Mouse (Mus musculus) layer of hippocampus, adult 9-11 months (tissue): ENCODE data around the gene Pptc7.

ENCODE experiments used
- DNase-seq: peaks from one replicate; pipeline ENCODE4 v3.0.0; 2022

The Pptc7 gene

GRCm38 (mm10) chr5:122267899-122268298 lies 16.3 kb upstream of the Pptc7 start:
- peak; percentile 60 for DNase-seq

GRCm38 (mm10) chr5:122268858-122269604 lies 15.1 kb upstream of the Pptc7 start:
- DNase-seq, result no peak

- no peak for DNase-seq
These were observed 11.3 kb upstream of the Pptc7 start for GRCm38 (mm10) chr5:122272821-122273220.

- no peak for DNase-seq
These were observed 9.4 kb upstream of the Pptc7 start for GRCm38 (mm10) chr5:122274785-122275184.

GRCm38 (mm10) chr5:122278946-122279345 lies 5.2 kb upstream of the Pptc7 start:
- no peak for DNase-seq

- no peak for DNase-seq
These were observed 4.3 kb upstream of the Pptc7 start for GRCm38 (mm10) chr5:122279799-122280421.

- no peak for DNase-seq
These were observed 3.7 kb upstream of the Pptc7 start for GRCm38 (mm10) chr5:122280422-122280826.

GRCm38 (mm10) chr5:122280827-122281462 lies 3.2 kb upstream of the Pptc7 start:
- no peak for DNase-seq

- DNase-seq, result no peak
These were observed 360 bp upstream of the Pptc7 start for GRCm38 (mm10) chr5:122283828-122284182.

- DNase-seq, result no peak
These were observed 1.0 kb downstream of the Pptc7 start for GRCm38 (mm10) chr5:122285029-122285766.

GRCm38 (mm10) chr5:122285767-122286150 lies 1.6 kb downstream of the Pptc7 start:
- no peak for DNase-seq

GRCm38 (mm10) chr5:122286191-122286590 lies 2.0 kb downstream of the Pptc7 start:
- DNase-seq, result no peak

GRCm38 (mm10) chr5:122287026-122287425 lies 2.9 kb downstream of the Pptc7 start:
- no peak for DNase-seq

GRCm38 (mm10) chr5:122288147-122288811 lies 4.1 kb downstream of the Pptc7 start:
- no peak for DNase-seq

GRCm38 (mm10) chr5:122291149-122291548 lies 7.0 kb downstream of the Pptc7 start:
- DNase-seq, result no peak

- no peak for DNase-seq
These were observed 7.6 kb downstream of the Pptc7 start for GRCm38 (mm10) chr5:122291553-122292339.

- DNase-seq, result no peak
These were observed 9.0 kb downstream of the Pptc7 start for GRCm38 (mm10) chr5:122293131-122293530.

- no peak for DNase-seq
These were observed 10.1 kb downstream of the Pptc7 start for GRCm38 (mm10) chr5:122294219-122294735.

- no peak for DNase-seq
These were observed 11.2 kb downstream of the Pptc7 start for GRCm38 (mm10) chr5:122295113-122295935.

GRCm38 (mm10) chr5:122300071-122300518 lies 15.9 kb downstream of the Pptc7 start:
- no peak for DNase-seq
